ENCODE assay signal across 8 mouse cellular contexts in genomic region chr15:8443926-8444889, GRCm38 (mm10). TPM values are rescaled to one million over a fixed set of nuclear protein-coding genes. Genes with fewer than 3 reads are reported as not detected.
A peak's percentile ranks its signal among the peaks of the same experiment; 100 is the strongest.
DNase-seq lines count a peak whose midpoint lies in the region; ATAC-seq and TF ChIP-seq lines count a peak whose summit lies in the region.

Nipbl (minus strand) TSS chr15:8444463.

- peak within 1 kb of the TSS; percentile 93 for H3K27ac ChIP-seq in CH12.LX (ENCODE audit: insufficient read depth, low read depth)
- peak within 1 kb of the TSS; percentile 98 for H3K27ac ChIP-seq in forebrain, embryonic 11.5 days (ENCODE audit: low read depth, low read length)
- peak within 1 kb of the TSS; percentile 100 for H3K27ac ChIP-seq in heart, embryonic 16.5 days (ENCODE audit: low read length)
- H3K27ac ChIP-seq in liver, embryonic 14.5 days: peak within 1 kb of the TSS; percentile 82
- peak within 1 kb of the TSS; percentile 100 for H3K27ac ChIP-seq in stomach, embryonic 15.5 days

- peak within 1 kb of the TSS; percentile 73 to 92 (median 79) for H3K4me3 ChIP-seq in CH12.LX (replicated peaks in 1 of 3; ENCODE audit: low read depth in 2 of 3, low read length in 2 of 3, poor library complexity in 1 of 3)
- H3K4me3 ChIP-seq in forebrain, embryonic 11.5 days (ENCODE audit: low read depth, low read length): peak within 1 kb of the TSS; percentile 93
- H3K4me3 ChIP-seq in heart, embryonic 16.5 days (ENCODE audit: low read length): peak within 1 kb of the TSS; percentile 99
- H3K4me3 ChIP-seq in liver, embryonic 14.5 days (ENCODE audit: insufficient read depth in 1 of 2, low read depth in 2 of 2, low read length in 2 of 2): peak within 1 kb of the TSS; percentile 95
- H3K4me3 ChIP-seq in stomach, embryonic 15.5 days (replicated peaks): peak within 1 kb of the TSS; percentile 89

- H3K9ac ChIP-seq in CH12.LX (ENCODE audit: insufficient read depth, low read depth): peak within 1 kb of the TSS; percentile 97
- H3K9ac ChIP-seq in forebrain, embryonic 11.5 days (ENCODE audit: low read length): peak within 1 kb of the TSS; percentile 98
- H3K9ac ChIP-seq in heart, embryonic 16.5 days (ENCODE audit: low read length): peak within 1 kb of the TSS; percentile 100
- peak within 1 kb of the TSS; percentile 95 for H3K9ac ChIP-seq in liver, embryonic 14.5 days (replicated peaks)
- H3K9ac ChIP-seq in stomach, embryonic 15.5 days: peak within 1 kb of the TSS; percentile 87

- H3K36me3 ChIP-seq in CH12.LX (replicated peaks in 1 of 2; ENCODE audit: control insufficient read depth in 1 of 2, insufficient read depth in 1 of 2, low read length in 1 of 2): no peaks in the 10 kb centered on the region
- H3K36me3 ChIP-seq in forebrain, embryonic 11.5 days (ENCODE audit: control insufficient read depth, insufficient read depth, low read length): no peaks in the 10 kb centered on the region
- no peaks in the 10 kb centered on the region for H3K36me3 ChIP-seq in heart, embryonic 16.5 days (ENCODE audit: control insufficient read depth, insufficient read depth)
- H3K36me3 ChIP-seq in liver, embryonic 14.5 days (replicated peaks; ENCODE audit: control insufficient read depth, insufficient read depth, low read depth): no peaks in the 10 kb centered on the region
- H3K36me3 ChIP-seq in stomach, embryonic 15.5 days: no peaks in the 10 kb centered on the region

- H3K79me2 ChIP-seq in CH12.LX (replicated peaks; ENCODE audit: control insufficient read depth, extremely low read depth, insufficient read depth, poor library complexity, severe bottlenecking): peaks cover 38% of the 10 kb centered on the region

- no peak for TF ChIP-seq RAD21 in CH12.LX (IDR thresholded peaks at IDR 0.05; ENCODE audit: low read depth, low read length)

- no peak for TF ChIP-seq CTCF in CH12.LX (conservative IDR thresholded peaks at IDR 0.05 in 1 of 2, IDR thresholded peaks at IDR 0.05 in 1 of 2; ENCODE audit: low read depth in 2 of 2, low read length in 2 of 2)
- TF ChIP-seq CTCF in liver, embryonic 14.5 days (IDR thresholded peaks at IDR 0.05; ENCODE audit: low read depth): no peak

- TF ChIP-seq POLR2A in CH12.LX (IDR thresholded peaks at IDR 0.05; ENCODE audit: low read depth, low read length): peak; percentile 43

- dilution Hi-C loops in CH12.LX (cut with MboI; ENCODE audit: extremely low pct_ligation_motif_present, extremely low pct_unique_long_range_greater_than_20kb, low sequenced_read_pairs): no loop called here

- TF ChIP-seq EP300 in CH12.LX (IDR thresholded peaks at IDR 0.05; ENCODE audit: low read length): no peak
- no peak for TF ChIP-seq EP300 in liver, embryonic 14.5 days (IDR thresholded peaks at IDR 0.05; ENCODE audit: low read depth)

- peak within 1 kb of the TSS; percentile 30; the same call in 1 of the 2 replicates for H3K4me2 ChIP-seq in CH12.LX (ENCODE audit: insufficient read depth, low read depth, poor library complexity, severe bottlenecking)
- peak within 1 kb of the TSS; percentile 92 for H3K4me2 ChIP-seq in forebrain, embryonic 11.5 days (ENCODE audit: low read depth, low read length, severe bottlenecking)
- H3K4me2 ChIP-seq in heart, embryonic 16.5 days (ENCODE audit: low read depth, low read length): peak within 1 kb of the TSS; percentile 94
- H3K4me2 ChIP-seq in liver, embryonic 14.5 days (ENCODE audit: low read depth): peak within 1 kb of the TSS; percentile 80
- peak within 1 kb of the TSS; percentile 95 for H3K4me2 ChIP-seq in stomach, embryonic 15.5 days

- in situ Hi-C loops in CH12.LX (cut with MboI; ENCODE audit: low pct_ligation_motif_present, low pct_unique_long_range_greater_than_20kb, low sequenced_read_pairs): loop anchor here (10.0 kb wide), 3 partner anchors 59 to 171 kb away; no protein-coding TSS in a partner anchor

- peak; percentile 93 for DNase-seq in CH12.LX (ENCODE audit: extremely low read depth)
- peak; percentile 79 for DNase-seq in c-Kit-positive CD71-positive TER-119-negative erythroid progenitor cells, embryonic 14.5 days (ENCODE audit: low read depth)
- peak; percentile 94 for DNase-seq in forebrain, embryonic 11.5 days (ENCODE audit: low spot score)
- peak; percentile 94 to 95 for DNase-seq in kidney, postnatal 36 days
- peak; percentile 74 to 85 (median 83) for DNase-seq in liver, embryonic 14.5 days (ENCODE audit: low read depth in 3 of 3, low spot score in 3 of 3)
- peak; percentile 92 for DNase-seq in neural tube, embryonic 10.5 days (ENCODE audit: extremely low spot score, low spot score)

- ATAC-seq in forebrain, embryonic 11.5 days (replicated peaks; ENCODE audit: low FRiP score): peak; percentile 89
- peak; percentile 83 for ATAC-seq in heart, embryonic 16.5 days (replicated peaks; ENCODE audit: extremely low read depth, insufficient read depth, low FRiP score)
- peak; percentile 76 for ATAC-seq in liver, embryonic 14.5 days (ENCODE audit: insufficient read depth)
- ATAC-seq in stomach, embryonic 15.5 days (ENCODE audit: insufficient read depth, low FRiP score, low read depth): peak; percentile 84

- peaks cover 3 to 15% of the 10 kb centered on the region in 2 experiments; a peak in 3 of 4 replicates for H3K4me1 ChIP-seq in CH12.LX (ENCODE audit: control insufficient read depth in 1 of 2, insufficient read depth in 2 of 2)
- peaks cover 8% of the 10 kb centered on the region; the same call in 1 of the 2 replicates for H3K4me1 ChIP-seq in forebrain, embryonic 11.5 days (replicated peaks; ENCODE audit: control insufficient read depth, insufficient read depth, low read length)
- H3K4me1 ChIP-seq in heart, embryonic 16.5 days (ENCODE audit: control insufficient read depth, insufficient read depth, low read length): peaks cover 13% of the 10 kb centered on the region
- peaks cover 8% of the 10 kb centered on the region in 2 experiments for H3K4me1 ChIP-seq in liver, embryonic 14.5 days (replicated peaks; ENCODE audit: control insufficient read depth in 2 of 2, insufficient read depth in 2 of 2, low read length in 1 of 2)
- H3K4me1 ChIP-seq in stomach, embryonic 15.5 days: 0 out of 2 replicates have a peak, but pooled peaks cover 8% of the 10 kb centered on the region

- no peaks in the 10 kb centered on the region for H3K9me3 ChIP-seq in CH12.LX (replicated peaks; ENCODE audit: low read length)
- H3K9me3 ChIP-seq in forebrain, embryonic 11.5 days (ENCODE audit: control insufficient read depth, low read length): no peaks in the 10 kb centered on the region
- H3K9me3 ChIP-seq in heart, embryonic 16.5 days (replicated peaks; ENCODE audit: control insufficient read depth, low read length): no peaks in the 10 kb centered on the region
- no peaks in the 10 kb centered on the region for H3K9me3 ChIP-seq in liver, embryonic 14.5 days (ENCODE audit: control insufficient read depth, low read length)
- H3K9me3 ChIP-seq in stomach, embryonic 15.5 days: no peaks in the 10 kb centered on the region

- no peaks in the 10 kb centered on the region for H3K27me3 ChIP-seq in CH12.LX (replicated peaks)
- H3K27me3 ChIP-seq in forebrain, embryonic 11.5 days (ENCODE audit: control insufficient read depth, insufficient read depth, low read length): no peaks in the 10 kb centered on the region
- H3K27me3 ChIP-seq in heart, embryonic 16.5 days (ENCODE audit: control insufficient read depth, insufficient read depth, low read length): no peaks in the 10 kb centered on the region
- H3K27me3 ChIP-seq in liver, embryonic 14.5 days (ENCODE audit: control insufficient read depth, insufficient read depth, low read length): no peaks in the 10 kb centered on the region
- H3K27me3 ChIP-seq in stomach, embryonic 15.5 days (replicated peaks): no peaks in the 10 kb centered on the region

- WGBS in forebrain, embryonic 11.5 days: under 1% methylated on average over 84 of the region's 102 CpGs
- WGBS in heart, embryonic 16.5 days: under 1% methylated on average over 75 of the region's 102 CpGs
- WGBS in liver, embryonic 14.5 days (ENCODE audit: insufficient replicate concordance): under 1% methylated on average over 98 of the region's 102 CpGs
- under 1% methylated on average over 77 of the region's 102 CpGs for WGBS in stomach, embryonic 15.5 days

TF ChIP-seq in CH12.LX, 34 proteins besides CTCF, POLR2A, EP300 and RAD21 (continues in another document):
- no peak for TF ChIP-seq MAFK (IDR thresholded peaks at IDR 0.05; ENCODE audit: insufficient replicate concordance, low read length)
- TF ChIP-seq CHD1 (IDR thresholded peaks at IDR 0.05; ENCODE audit: low read depth, low read length): no peak
- TF ChIP-seq USF2 (conservative IDR thresholded peaks at IDR 0.05; ENCODE audit: low read depth, low read length): no peak
- 0 out of 2 replicates have a peak, but pooled peaks have one; percentile 60 for TF ChIP-seq TBP (conservative IDR thresholded peaks at IDR 0.05; ENCODE audit: low read depth, low read length)
- TF ChIP-seq POLR2AphosphoS2 (IDR thresholded peaks at IDR 0.05; ENCODE audit: low read depth, low read length): no peak
- no peak for TF ChIP-seq USF1 (IDR thresholded peaks at IDR 0.05; ENCODE audit: low read depth, low read length)
- TF ChIP-seq MYC (IDR thresholded peaks at IDR 0.05; ENCODE audit: low read depth, low read length): no peak
- no peak for TF ChIP-seq ETS1 (conservative IDR thresholded peaks at IDR 0.05; ENCODE audit: low read depth, low read length)
- no peak for TF ChIP-seq ZC3H11A (IDR thresholded peaks at IDR 0.05; ENCODE audit: low read depth, low read length)
- 0 out of 2 replicates have a peak, but pooled peaks have one; percentile 54 for TF ChIP-seq KAT2A (IDR thresholded peaks at IDR 0.05; ENCODE audit: insufficient replicate concordance, low read length)
- TF ChIP-seq JUND (conservative IDR thresholded peaks at IDR 0.05; ENCODE audit: low read depth, low read length): no peak
- no peak for TF ChIP-seq BHLHE40 (IDR thresholded peaks at IDR 0.05; ENCODE audit: low read depth, low read length)
- peak; percentile 54; the same call in 1 of the 2 replicates for TF ChIP-seq NRF1 (IDR thresholded peaks at IDR 0.05; ENCODE audit: low read depth, low read length)
- no peak for TF ChIP-seq CHD2 (IDR thresholded peaks at IDR 0.05; ENCODE audit: low read length)
- 0 out of 2 replicates have a peak, but pooled peaks have one; percentile 35 for TF ChIP-seq MEF2A (IDR thresholded peaks at IDR 0.05; ENCODE audit: borderline replicate concordance, low read depth, low read length)
- TF ChIP-seq JUN (IDR thresholded peaks at IDR 0.05; ENCODE audit: insufficient read depth, low read depth, low read length): no peak

RNA-seq across cellular contexts. Expression of gene Nipbl, which starts in this region (rescaled TPM):
- total RNA-seq in CH12.LX (2012; rRNA removed): 18.7 and 19.8 TPM in 2 replicates
- total RNA-seq in CH12.LX (2014; rRNA removed): 16.2 and 16.3 TPM in 2 replicates
- polyA plus RNA-seq in CH12.LX (2012; ENCODE audit: insufficient read length, low read depth): 26.6 and 30.8 TPM in 2 replicates
- polyA plus RNA-seq in forebrain, embryonic 11.5 days (2014; fragmentation: Nextera tagmentation; extraction: Ambion mirVana): 27.4 and 30.2 TPM in 2 replicates
- 10.7 and 11.1 TPM in 2 replicates for polyA plus RNA-seq in heart, embryonic 16.5 days (2015; fragmentation: Nextera tagmentation; extraction: Ambion mirVana)
- polyA plus RNA-seq in liver, embryonic 14.5 days (2012; rRNA removed): 3.5 and 5.7 TPM in 2 replicates
- polyA plus RNA-seq in liver, embryonic 14.5 days (2014; fragmentation: Nextera tagmentation; extraction: Ambion mirVana): 6.7 and 6.9 TPM in 2 replicates
- 16.2 and 16.6 TPM in 2 replicates for polyA plus RNA-seq in stomach, embryonic 15.5 days (2015; fragmentation: Nextera tagmentation; extraction: Ambion mirVana)

Comparison
In these comparisons a context has a peak if more than half of its experiments do, and no peak if none do; other contexts are left out.
1. Peak in every context shown above with its lines: DNase-seq, ATAC-seq, H3K4me3 ChIP-seq and H3K27ac ChIP-seq.
2. H3K4me2 ChIP-seq: peak in every context shown above with its lines; median percentile 95 in stomach, embryonic 15.5 days; 94 in heart, embryonic 16.5 days; 92 in forebrain, embryonic 11.5 days; 80 in liver, embryonic 14.5 days; 30 in CH12.LX.